Mouse (Mus musculus): Measurements from ENCODE around the gene Angel2.

- TF ChIP-seq POLR2A (IDR thresholded peaks at IDR 0.05; ENCODE audit: borderline replicate concordance, low read depth, low read length) (no peak), CTCF (IDR thresholded peaks at IDR 0.05; ENCODE audit: low read depth, low read length) (no peak)
Observed at GRCm38 (mm10) chr1:190930181-190930580, 5.3 kb downstream of the Angel2 start.
